Mouse (Mus musculus) myocyte (in vitro differentiated cells): ENCODE data around the gene Ccdc43. TPM values are rescaled to one million over a fixed set of nuclear protein-coding genes. Genes with fewer than 3 reads are reported as not detected.

Source experiments
- H3K27me3 ChIP-seq: one replicate; pipeline ENCODE4 v1.6.1; 2011; ENCODE audit not compliant: control insufficient read depth, insufficient read depth, insufficient read length
- H3K36me3 ChIP-seq: one replicate; pipeline ENCODE4 v1.6.1; 2011; ENCODE audit not compliant: control insufficient read depth, insufficient read depth
- H3K4me2 ChIP-seq: one replicate; pipeline ENCODE4 v1.6.1; 2011; ENCODE audit warnings: low read depth, control low read depth
- H3K4me3 ChIP-seq: one replicate; pipeline ENCODE4 v1.5.1; 2011; ENCODE audit warnings: mild to moderate bottlenecking, control low read depth, moderate library complexity
- H3K79me2 ChIP-seq: one replicate; pipeline ENCODE4 v1.6.1; 2011; ENCODE audit not compliant: control insufficient read depth, insufficient read depth
- H3ac ChIP-seq: one replicate; pipeline ENCODE4 v1.6.1; 2011; ENCODE audit not compliant: control insufficient read depth, insufficient read length
- CEBPB ChIP-seq: IDR thresholded peaks from 2 replicates; pipeline ENCODE4 v1.6.1; 2011; ENCODE audit warnings: mild to moderate bottlenecking, moderate library complexity; ENCODE audit not compliant: poor library complexity, insufficient read depth, severe bottlenecking
- E2F4 ChIP-seq: IDR thresholded peaks from one replicate; pipeline ENCODE4 v1.6.1; 2011; ENCODE audit warnings: mild to moderate bottlenecking, control low read depth, moderate library complexity; ENCODE audit not compliant: insufficient read depth
- MAX ChIP-seq: IDR thresholded peaks from one replicate; pipeline ENCODE4 v1.6.1; 2011; ENCODE audit warnings: low read depth, mild to moderate bottlenecking, control low read depth
- MYOD1 ChIP-seq, 3 experiments: IDR thresholded peaks; one replicate each; pipeline ENCODE4 v1.6.1; 2011; ENCODE audit warnings: control low read depth in 2 of 3, low read depth in 2 of 3, mild to moderate bottlenecking in 2 of 3, moderate library complexity in 1 of 3; ENCODE audit not compliant: insufficient read length in 2 of 3, control insufficient read depth in 1 of 3
- MYOG ChIP-seq, 3 experiments: IDR thresholded peaks; one replicate each; pipeline ENCODE4 v1.6.1; 2011; ENCODE audit warnings: control low read depth in 2 of 3, low read depth in 2 of 3, mild to moderate bottlenecking in 2 of 3; ENCODE audit not compliant: insufficient read length in 2 of 3, control insufficient read depth in 1 of 3, insufficient read depth in 1 of 3
- POLR2A ChIP-seq: IDR thresholded peaks from one replicate; pipeline ENCODE4 v1.6.1; 2011; ENCODE audit warnings: low read depth, mild to moderate bottlenecking, control low read depth, moderate library complexity; ENCODE audit not compliant: insufficient read length
- POLR2AphosphoS2 ChIP-seq: IDR thresholded peaks from one replicate; pipeline ENCODE4 v1.6.1; 2011; ENCODE audit warnings: low read depth, control low read depth; ENCODE audit not compliant: insufficient read length
- REST ChIP-seq: IDR thresholded peaks from one replicate; pipeline ENCODE4 v1.6.1; 2011; ENCODE audit warnings: mild to moderate bottlenecking, control low read depth, moderate library complexity; ENCODE audit not compliant: insufficient read depth, insufficient read length
- SRF ChIP-seq: IDR thresholded peaks from one replicate; pipeline ENCODE4 v1.6.1; 2011; ENCODE audit warnings: low read depth; ENCODE audit not compliant: control insufficient read depth, insufficient read length
- TCF12 ChIP-seq: IDR thresholded peaks from one replicate; pipeline ENCODE4 v1.6.1; 2011; ENCODE audit warnings: mild to moderate bottlenecking, control low read depth; ENCODE audit not compliant: poor library complexity, insufficient read depth, severe bottlenecking
- TCF3 ChIP-seq: IDR thresholded peaks from one replicate; pipeline ENCODE4 v1.6.1; 2011; ENCODE audit warnings: low read depth, control low read depth; ENCODE audit not compliant: insufficient read length
- USF1 ChIP-seq: IDR thresholded peaks from one replicate; pipeline ENCODE4 v1.6.1; 2011; ENCODE audit warnings: low read depth, mild to moderate bottlenecking, control low read depth, moderate library complexity
- polyA plus RNA-seq: library from polyadenylated mRNA; unstranded; fragments of >200 nt; fragmentation: generic; extraction: Trizol; gene quantifications from one replicate; pipeline ENCODE4 v1.2.1, GENCODE M21; 2012; ENCODE audit warnings: missing spikeins

The Ccdc43 gene
- polyA plus RNA-seq, 1 experiment, result 26.8 TPM

GRCm38 (mm10) chr11:102734961-102735360, 37.4 kb upstream of the Ccdc43 start:
- Histone ChIP-seq H3ac (no peak overlapping the region), H3K36me3 (no peaks in the 10 kb centered on the region), H3K4me3 (no peak overlapping the region), H3K27me3 (no peaks in the 10 kb centered on the region), H3K79me2 (no peaks in the 10 kb centered on the region), H3K4me2 (no peak overlapping the region)
- TF ChIP-seq POLR2AphosphoS2, result no peak
- no peak for TF ChIP-seq MYOG (IDR thresholded peaks at IDR 0.05; ENCODE audit: control insufficient read depth in 1 of 3, insufficient read depth in 1 of 3, insufficient read length in 2 of 3, low read depth in 2 of 3)
- no peak for TF ChIP-seq E2F4
- no peak for TF ChIP-seq MAX
- no peak for TF ChIP-seq TCF12
- no peak for TF ChIP-seq TCF3
- no peak for TF ChIP-seq POLR2A
- TF ChIP-seq REST, result no peak
- no peak for TF ChIP-seq MYOD1 (IDR thresholded peaks at IDR 0.05; ENCODE audit: control insufficient read depth in 1 of 3, insufficient read length in 2 of 3, low read depth in 2 of 3)
- TF ChIP-seq SRF, result no peak
- TF ChIP-seq CEBPB, result no peak
- TF ChIP-seq USF1, result no peak

GRCm38 (mm10) chr11:102733146-102733545, 35.6 kb upstream of the Ccdc43 start:
- no peaks in the 10 kb centered on the region for H3K27me3 ChIP-seq

GRCm38 (mm10) chr11:102731366-102731765, 33.8 kb upstream of the Ccdc43 start:
- TF ChIP-seq POLR2AphosphoS2 (no peak), MYOD1 (IDR thresholded peaks at IDR 0.05; ENCODE audit: control insufficient read depth in 1 of 3, insufficient read length in 2 of 3, low read depth in 2 of 3) (no peak), CEBPB (no peak), SRF (no peak), POLR2A (no peak), MAX (no peak), USF1 (no peak), TCF3 (no peak), E2F4 (no peak), MYOG (IDR thresholded peaks at IDR 0.05; ENCODE audit: control insufficient read depth in 1 of 3, insufficient read depth in 1 of 3, insufficient read length in 2 of 3, low read depth in 2 of 3) (no peak), REST (no peak), TCF12 (no peak)
- Histone ChIP-seq H3K36me3 (no peaks in the 10 kb centered on the region), H3ac (no peak overlapping the region), H3K79me2 (no peaks in the 10 kb centered on the region), H3K27me3 (no peaks in the 10 kb centered on the region), H3K4me3 (no peak overlapping the region), H3K4me2 (no peak overlapping the region)

More at GRCm38 (mm10) chr11:102733146-102733545, 35.6 kb upstream of the Ccdc43 start:
- TF ChIP-seq SRF (no peak), POLR2AphosphoS2 (no peak), TCF12 (no peak), CEBPB (no peak), MYOG (IDR thresholded peaks at IDR 0.05; ENCODE audit: control insufficient read depth in 1 of 3, insufficient read depth in 1 of 3, insufficient read length in 2 of 3, low read depth in 2 of 3) (no peak), POLR2A (no peak), E2F4 (no peak), MAX (no peak), REST (no peak)
- Histone ChIP-seq H3ac (no peak overlapping the region), H3K4me2 (no peak overlapping the region), H3K36me3 (no peaks in the 10 kb centered on the region), H3K79me2 (no peaks in the 10 kb centered on the region), H3K4me3 (no peak overlapping the region)

GRCm38 (mm10) chr11:102729835-102730234, 32.3 kb upstream of the Ccdc43 start:
- H3ac ChIP-seq, result no peak overlapping the region
- no peaks in the 10 kb centered on the region for H3K36me3 ChIP-seq
- H3K4me3 ChIP-seq, result no peak overlapping the region
- H3K4me2 ChIP-seq, result peak overlapping the region; percentile 28
- no peaks in the 10 kb centered on the region for H3K27me3 ChIP-seq
- no peak for TF ChIP-seq REST
- no peak for TF ChIP-seq MAX
- no peak for TF ChIP-seq MYOG (IDR thresholded peaks at IDR 0.05; ENCODE audit: control insufficient read depth in 1 of 3, insufficient read depth in 1 of 3, insufficient read length in 2 of 3, low read depth in 2 of 3)
- TF ChIP-seq SRF, result no peak
- TF ChIP-seq E2F4, result no peak
- no peak for TF ChIP-seq USF1
- TF ChIP-seq CEBPB, result no peak
- TF ChIP-seq POLR2A, result no peak
- no peak for TF ChIP-seq POLR2AphosphoS2
- no peak for TF ChIP-seq TCF3
- no peak for TF ChIP-seq MYOD1 (IDR thresholded peaks at IDR 0.05; ENCODE audit: control insufficient read depth in 1 of 3, insufficient read length in 2 of 3, low read depth in 2 of 3)
- no peak for TF ChIP-seq TCF12
- H3K79me2 ChIP-seq, result no peaks in the 10 kb centered on the region

- no peak for TF ChIP-seq SRF
- peak in 1 of 3 experiments; percentile 27 for TF ChIP-seq MYOG (IDR thresholded peaks at IDR 0.05; ENCODE audit: control insufficient read depth in 1 of 3, insufficient read depth in 1 of 3, insufficient read length in 2 of 3, low read depth in 2 of 3)
- Histone ChIP-seq H3K36me3 (no peaks in the 10 kb centered on the region), H3K27me3 (no peaks in the 10 kb centered on the region), H3K4me2 (peak overlapping the region; percentile 28), H3K4me3 (no peak overlapping the region), H3K79me2 (no peaks in the 10 kb centered on the region), H3ac (no peak overlapping the region)
These were observed 31.0 kb upstream of the Ccdc43 start for GRCm38 (mm10) chr11:102728614-102729013.
